Mouse (Mus musculus) bone marrow macrophage, adult 2 months (primary cell): ENCODE data around the gene Akr1c19.

Source experiments
- CTCF ChIP-seq: IDR thresholded peaks from 2 replicates; pipeline ENCODE4 v1.5.1; 2012; ENCODE audit warnings: low read depth, mild to moderate bottlenecking, low read length, moderate library complexity
- POLR2A ChIP-seq: IDR thresholded peaks from 2 replicates; pipeline ENCODE4 v1.6.1; 2012; ENCODE audit warnings: mild to moderate bottlenecking, low read depth, low read length, borderline replicate concordance

DNA sequence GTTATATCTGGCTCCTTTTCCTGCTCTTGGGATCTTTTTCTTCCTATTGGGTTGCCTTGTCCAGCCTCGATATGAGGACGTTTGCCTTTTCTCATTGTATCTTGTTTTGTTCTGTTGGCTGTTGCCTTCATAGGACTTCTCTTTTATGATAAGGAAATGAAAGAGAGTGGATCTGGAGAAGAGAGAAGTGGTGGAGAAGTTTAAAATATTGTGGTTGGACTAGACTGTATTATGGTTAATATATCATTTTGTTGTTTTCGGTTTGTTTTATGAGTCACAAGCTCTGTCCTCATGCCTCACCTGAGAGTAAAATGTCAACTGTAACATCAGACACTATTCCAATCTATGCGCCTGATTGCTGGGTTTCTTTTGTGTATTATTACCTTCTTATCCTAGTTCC, 68.5 kb downstream of the Akr1c19 start:
- TF ChIP-seq POLR2A (no peak), CTCF (no peak)
